Mouse (Mus musculus) adrenal gland, adult 8-10 months (tissue): ENCODE measurements around the gene Btbd16. TPM values are rescaled to one million over a fixed set of nuclear protein-coding genes. Genes with fewer than 3 reads are reported as not detected.

Experiments
- DNase-seq: peaks from one replicate; pipeline ENCODE4 v3.0.0; 2022
- total RNA-seq, 4 experiments: library from RNA; stranded (reverse); gene quantifications; 2 replicates each; pipeline ENCODE4 v1.2.4; 2022

Gene Btbd16
- under 1 TPM in 2 of 4 experiments, not detected in 2; 0.30 to 0.55 TPM for total RNA-seq

DNA sequence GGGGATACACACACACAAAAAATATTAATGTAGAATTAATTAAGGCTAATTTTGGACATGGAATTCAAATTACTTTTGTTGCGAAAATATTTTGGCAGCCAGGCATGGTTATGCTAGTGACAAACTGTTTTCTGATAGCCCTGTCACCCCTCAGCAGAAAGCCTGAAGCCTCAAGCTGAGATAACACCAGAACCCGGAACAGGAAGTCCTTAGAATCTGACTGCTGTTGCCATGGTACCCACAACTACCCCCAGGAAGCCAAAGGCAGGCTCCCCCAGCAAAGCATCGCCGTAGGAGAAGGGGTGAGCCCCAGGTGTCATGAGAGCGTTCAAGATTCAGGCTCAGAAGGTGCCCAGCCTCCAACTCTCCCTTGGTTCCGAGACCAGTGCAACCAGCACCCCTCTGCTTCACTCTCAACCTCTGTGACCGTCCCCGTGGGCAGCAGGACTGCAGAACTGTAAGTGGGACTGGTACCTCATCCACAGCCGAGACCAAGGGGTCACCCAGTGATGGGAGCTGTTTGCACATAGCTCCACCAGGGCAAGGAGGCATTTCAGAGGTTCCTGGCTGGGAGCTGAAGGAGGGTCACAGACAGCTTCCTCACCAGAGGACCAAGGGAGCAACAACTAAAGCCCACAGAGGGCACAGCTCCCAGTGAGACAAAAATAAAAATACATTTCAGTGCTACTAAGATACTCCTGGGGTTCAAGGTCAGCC lies at the start of gene Btbd16:
Gene Btbd16 (plus strand): TSS at position 156 of the 717 bp plus-strand sequence.
- no peak for DNase-seq

DNA sequence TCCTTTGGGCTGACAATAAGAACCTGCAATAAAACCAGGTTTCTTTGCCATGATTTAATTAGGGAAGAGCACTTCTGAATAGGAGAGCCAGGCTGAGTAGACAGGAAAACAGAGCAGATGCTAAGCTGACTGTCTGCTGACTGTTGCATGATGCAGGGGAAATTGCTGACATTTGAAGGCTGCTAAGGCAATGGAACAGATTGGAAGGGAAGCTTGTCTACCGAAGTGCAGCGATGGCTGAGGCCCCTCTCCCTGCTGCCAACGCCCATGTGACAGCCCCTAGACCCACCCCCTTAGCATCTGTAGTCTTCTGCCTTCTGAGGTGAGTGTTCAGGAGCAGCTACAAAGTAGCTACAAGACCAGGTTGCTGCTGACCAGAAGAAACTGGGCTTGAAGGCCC lies 47.7 kb upstream of the Btbd16 start:
- DNase-seq: no peak

DNA sequence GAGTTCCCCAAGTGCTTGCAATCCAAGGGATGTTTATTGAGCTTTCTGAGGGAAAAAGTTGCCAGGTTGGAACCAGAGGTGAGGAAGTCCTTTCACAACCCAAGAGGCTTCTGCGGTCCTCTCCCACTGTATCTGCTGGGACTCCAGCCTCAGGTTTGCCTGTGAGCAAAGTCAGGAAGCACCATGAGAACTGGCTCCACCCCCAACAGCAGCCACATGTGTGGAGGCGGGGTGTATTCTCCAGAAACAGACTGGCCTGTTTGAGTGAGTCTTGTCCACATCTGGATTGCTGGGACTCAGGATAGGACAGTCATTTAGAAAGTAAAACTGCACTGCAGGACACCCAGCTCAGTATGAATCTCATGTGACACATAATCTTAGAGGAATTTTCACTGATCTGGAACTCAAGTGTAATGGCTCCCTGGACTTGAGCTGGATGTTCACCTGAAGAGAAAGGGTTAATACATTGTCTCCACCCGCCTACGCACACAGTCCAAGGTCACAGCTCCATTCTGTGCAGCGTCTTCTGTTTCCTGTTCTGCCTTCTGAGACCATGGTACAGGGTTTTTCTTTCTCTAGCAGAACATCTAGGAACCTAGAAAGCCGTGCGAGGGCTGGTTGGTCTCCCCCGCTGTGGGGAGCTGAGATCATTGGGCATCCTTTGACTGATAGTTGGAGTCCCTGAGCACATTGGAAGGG lies 47.0 kb upstream of the Btbd16 start:
- DNase-seq: no peak

DNA sequence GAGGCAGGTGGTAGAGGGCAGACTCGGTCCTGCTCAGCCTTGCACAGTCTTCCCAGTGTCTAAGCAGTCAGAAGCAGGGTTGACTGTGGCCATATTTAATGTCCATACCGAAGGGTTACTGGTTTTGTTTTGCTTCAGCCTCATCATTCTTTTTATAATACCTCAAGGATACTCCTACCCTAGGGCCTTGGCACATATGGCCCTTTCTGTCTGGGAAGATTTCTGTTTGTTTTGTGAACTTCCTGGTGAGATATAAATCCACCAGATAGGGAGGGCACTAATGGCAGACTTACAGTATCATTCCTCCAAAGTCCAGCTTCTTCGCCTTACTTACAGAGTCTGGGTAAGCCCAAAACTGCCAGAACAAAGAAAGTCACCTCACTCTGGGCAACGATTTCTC lies 46.3 kb upstream of the Btbd16 start:
- DNase-seq: no peak

DNA sequence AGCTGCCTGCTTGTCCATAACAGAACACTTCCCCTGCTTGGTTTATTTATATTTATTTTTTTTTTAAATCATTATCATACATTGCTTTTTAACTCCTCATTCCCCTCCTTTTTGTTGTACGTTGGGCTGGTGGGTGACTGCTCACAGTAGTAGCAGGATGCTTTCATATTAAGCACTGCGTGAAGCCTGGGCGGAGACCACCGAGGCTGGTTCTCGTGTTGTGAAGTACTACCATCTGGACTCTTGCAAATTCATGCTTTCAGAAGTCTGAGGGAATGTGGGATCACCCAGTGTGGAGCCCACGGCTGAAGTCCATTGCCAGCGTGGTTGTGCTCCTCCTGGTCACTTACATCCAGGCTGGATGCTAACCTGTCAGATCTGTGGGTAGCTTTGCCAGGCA lies 42.1 kb upstream of the Btbd16 start:
- no peak for DNase-seq

DNA sequence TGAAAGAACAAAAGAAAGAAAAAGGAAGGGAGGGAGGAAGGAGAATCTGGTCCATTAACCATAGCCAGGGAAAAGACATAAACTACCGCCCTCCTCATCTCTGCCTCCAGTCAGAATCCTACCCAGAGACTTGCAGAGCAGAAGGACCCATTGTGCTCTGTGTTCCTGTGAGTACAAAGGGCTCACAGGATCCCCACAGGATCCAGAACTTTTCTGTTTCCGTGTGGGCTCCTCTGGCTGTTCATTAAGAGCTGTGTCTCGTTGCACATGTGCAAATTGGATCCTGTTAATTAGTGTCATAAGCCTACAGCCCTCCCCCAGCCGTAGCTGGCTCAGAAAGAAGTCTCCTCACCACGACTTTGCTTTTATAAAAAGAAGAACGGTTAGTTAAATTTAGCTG lies 41.0 kb upstream of the Btbd16 start:
- no peak for DNase-seq

DNA sequence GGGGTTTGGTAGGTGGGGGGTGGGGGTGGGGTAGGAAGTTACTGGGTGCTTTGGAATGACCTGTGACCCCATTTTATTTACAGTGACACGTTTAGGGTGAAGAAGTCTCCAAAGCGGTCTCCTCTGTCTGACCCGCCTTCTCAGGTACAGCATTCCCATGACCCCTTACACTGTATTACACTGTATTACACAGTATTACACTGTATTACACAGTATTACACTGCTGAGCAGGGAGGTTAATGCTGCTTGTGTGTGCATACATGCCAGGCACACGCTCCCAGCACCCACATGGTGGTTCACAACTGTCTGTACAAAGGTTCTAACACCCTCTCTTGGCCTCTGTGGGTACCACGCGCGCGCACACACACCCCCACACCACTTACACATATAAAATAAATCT lies 40.4 kb upstream of the Btbd16 start:
- no peak for DNase-seq

DNA sequence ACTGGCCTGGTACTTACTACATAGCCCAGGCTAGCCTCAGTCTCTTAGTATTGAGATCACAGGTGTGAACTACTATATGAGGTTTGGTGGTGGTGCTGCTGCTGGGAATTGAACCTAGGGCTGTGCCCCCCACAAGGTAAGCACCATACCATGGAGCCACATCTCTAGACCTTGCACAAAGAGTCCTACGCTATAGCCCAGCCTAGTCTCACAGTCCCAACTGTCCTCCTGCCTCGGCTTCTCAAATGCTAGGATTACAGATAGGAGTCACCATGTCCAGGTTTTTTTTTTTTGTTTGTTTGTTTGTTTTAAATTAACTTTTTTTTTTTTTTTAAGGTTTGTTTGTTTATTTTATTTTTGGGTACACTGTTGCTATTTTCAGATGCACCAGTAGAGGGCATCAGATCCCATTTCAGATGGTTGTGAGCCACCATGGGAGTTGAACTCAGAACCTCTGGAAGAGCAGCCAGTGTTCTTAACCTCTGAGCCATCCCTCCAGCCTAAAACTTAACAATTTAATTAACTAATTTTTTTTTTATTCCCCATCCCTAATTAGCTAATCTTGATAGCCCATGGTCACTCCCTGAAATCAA lies 39.6 kb upstream of the Btbd16 start:
- DNase-seq: no peak

DNA sequence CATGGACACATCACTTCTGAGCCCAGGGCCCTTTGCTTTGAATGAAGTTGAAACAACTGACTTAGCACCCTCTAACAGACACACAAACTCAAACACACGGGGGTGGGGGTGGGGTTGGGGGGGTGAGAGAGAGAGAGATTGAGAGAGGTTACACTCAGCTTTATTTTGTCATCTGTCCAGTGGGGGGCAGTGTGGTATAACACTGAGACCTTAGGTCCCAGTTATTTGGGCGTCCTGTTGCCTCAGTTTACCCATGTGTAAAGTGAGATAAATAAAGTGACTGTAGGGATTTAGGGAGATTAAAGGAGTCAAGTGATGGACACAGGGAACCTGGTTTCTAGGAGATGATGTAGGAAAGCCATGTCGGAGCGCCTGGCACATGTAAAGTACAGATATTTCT lies 32.8 kb upstream of the Btbd16 start:
- no peak for DNase-seq

DNA sequence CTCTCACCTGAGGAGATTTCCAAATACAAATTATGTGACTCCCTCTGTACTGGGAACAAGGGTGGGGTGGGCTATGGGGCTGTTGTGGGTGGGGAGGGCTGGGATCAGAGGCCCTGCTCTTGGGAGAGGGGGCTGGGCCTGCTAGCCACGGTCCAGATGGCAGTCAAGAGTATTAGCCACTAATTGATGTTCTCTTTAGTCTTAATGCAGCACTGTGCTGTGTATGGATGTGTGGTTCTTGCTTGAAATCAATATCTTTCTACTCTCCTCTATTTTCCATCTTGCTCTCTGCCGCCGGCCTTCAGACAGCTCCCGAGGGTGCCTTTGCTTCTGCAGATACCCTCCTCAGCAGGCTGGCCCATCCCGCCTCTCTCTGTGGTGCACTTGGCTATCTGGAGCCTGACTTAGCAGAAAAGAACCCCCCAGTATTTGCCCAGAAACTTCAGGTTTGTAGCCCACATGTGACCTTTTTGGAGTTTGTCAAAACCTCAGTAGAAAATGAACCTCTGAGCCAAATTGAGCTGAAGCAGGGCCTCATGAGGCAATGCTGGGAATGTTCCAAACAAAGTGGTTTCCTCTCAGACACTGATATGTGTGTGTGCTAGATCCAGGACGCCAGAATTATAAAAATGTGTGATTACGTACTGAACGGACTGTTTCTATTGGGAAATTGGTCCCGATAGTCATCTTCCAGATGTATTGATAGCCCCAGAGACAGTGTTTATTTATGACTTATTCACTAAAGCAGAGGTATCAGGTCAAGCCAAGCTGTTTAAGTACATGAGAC lies 30.4 kb upstream of the Btbd16 start:
- DNase-seq: no peak

DNA sequence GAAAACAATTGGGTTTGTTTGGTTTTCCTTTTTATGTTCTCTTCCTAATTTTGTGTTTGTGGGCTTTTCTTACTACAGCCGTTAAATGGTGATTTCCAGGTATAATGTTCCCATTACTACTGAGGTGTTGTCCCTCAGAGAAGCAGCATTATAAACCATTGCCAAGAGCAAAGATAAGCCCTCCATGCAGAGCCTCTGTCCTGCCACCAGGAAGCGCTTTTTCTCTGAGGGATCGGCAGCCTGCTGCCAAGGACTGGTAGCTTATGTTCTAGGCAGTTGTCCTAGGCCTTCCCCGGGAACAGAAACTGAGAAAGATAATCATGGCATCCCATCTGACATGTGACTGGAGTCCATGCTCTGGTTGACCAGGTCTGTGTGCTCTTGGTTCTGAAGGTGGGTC lies 24.7 kb upstream of the Btbd16 start:
- DNase-seq: no peak

DNA sequence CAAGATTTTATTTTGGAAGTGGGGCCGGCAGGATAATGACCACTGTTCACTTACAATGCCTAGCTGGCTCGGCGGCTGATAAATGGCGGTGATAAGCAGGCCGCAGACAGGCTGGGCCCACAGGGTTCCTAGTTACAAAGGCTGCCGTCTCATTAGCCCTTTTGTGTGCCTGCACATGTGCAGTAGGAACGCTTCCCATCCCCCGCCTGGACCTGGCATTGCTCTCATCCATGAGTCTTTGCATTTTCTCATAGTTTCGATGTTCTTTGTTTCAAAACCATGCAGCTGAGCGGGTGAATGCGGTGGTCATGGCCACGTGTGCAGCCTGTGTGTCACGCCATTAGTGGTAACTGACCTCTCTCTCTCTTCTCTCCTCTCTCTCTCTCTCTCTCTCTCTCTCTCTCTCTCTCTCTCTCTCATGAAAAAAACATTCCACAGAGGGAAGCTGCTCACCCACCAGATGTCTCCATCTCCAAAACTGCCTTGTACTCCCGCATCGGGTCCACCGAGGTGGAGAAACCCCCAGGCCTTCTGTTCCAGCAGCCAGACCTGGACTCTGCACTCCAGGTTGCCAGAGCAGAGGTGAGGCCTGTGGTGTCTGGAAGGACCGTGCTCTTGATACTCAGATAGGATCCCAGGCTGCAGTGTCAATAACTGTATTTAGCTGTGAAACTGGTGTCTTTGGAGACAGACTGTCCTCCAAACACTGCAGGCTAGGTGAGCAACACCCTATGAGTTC lies 22.9 kb upstream of the Btbd16 start:
- DNase-seq: no peak

DNA sequence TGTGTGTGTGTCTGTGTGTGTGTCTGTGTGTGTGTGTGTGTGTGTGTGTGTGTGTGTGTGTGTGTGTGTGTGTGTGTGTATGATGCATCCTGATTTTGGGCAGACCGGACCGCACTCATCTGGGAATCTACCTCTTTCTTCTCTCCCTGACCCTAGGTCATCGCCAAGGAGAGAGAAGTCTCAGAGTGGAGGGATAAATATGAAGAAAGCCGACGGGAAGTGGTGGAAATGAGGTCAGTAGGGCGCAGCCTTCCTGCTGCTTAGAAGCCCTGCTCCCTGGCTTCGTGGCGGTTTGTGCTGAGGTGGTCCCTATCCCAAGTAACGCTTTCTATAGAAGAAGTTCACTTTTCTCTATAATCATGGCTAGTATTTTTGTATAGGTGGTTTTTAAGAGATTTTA lies 22.2 kb upstream of the Btbd16 start:
- DNase-seq: no peak

DNA sequence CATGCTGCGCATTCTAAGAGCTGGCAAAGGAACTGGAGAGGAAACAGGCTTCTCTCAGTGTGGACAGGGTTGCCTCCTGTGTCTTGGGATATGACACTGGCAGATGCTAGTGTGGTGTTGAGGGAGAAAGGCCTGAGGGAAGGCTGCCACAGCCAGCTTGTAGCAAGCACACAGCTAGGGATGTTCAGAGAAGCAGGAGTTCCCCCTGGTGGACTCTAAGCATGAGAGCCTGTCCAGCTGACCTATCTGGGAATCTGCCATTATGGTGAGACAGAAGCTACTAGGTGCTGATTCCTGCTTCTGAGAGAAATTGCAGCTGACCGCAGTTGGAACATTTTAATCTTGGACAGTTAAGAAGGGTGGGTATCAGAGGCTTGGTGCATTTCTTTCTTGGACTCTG lies 19.1 kb upstream of the Btbd16 start:
- no peak for DNase-seq

DNA sequence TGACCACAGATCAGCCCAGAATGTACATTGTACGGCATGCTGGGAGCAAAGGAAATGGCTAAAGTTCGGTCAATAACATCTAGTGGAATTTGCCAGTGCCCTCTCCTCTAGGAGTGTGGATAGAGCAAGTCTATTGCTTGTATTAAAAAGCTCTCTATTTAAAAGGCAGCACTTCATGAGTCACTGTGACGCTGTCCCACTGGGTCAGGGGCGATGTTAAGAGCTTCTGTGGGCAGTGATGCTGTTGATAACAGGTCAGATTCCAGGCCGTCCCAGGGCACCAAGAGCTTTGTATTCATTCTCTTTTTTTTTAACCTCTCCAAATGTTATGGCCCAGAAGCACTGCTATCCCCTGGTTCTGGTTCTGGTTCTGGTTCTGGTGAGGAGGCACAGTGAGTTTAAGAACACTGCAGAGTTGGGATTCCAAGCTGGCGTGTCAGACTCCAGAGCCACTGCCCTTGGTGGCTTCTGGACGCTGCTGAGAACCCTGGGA lies 17.5 kb upstream of the Btbd16 start:
- no peak for DNase-seq

DNA sequence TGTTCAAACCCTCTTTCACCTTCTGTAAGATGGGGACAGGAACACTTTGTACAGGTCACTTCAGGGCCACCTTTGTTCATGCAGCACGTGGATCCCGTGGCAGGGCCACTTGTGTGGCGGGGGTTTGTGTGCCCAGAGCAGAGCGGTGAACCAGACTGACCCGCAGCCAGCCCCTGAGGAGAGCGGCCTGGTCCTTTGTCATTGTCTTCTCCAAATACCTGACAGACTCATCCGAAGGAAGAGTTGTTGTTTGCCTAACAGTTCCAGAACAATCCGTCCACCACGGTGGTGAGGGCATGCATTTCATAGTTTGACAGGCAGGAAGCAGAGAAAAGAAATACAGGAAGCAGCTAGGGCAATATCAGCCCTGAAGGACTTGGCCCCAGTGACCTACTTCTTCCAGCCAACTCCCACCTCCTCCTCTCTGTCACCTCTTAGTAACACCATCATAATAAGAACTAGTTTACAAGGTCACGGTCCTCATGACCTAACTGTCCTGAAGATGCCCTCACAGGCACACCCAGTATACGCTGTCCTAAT lies 16.5 kb upstream of the Btbd16 start:
- DNase-seq: no peak

DNA sequence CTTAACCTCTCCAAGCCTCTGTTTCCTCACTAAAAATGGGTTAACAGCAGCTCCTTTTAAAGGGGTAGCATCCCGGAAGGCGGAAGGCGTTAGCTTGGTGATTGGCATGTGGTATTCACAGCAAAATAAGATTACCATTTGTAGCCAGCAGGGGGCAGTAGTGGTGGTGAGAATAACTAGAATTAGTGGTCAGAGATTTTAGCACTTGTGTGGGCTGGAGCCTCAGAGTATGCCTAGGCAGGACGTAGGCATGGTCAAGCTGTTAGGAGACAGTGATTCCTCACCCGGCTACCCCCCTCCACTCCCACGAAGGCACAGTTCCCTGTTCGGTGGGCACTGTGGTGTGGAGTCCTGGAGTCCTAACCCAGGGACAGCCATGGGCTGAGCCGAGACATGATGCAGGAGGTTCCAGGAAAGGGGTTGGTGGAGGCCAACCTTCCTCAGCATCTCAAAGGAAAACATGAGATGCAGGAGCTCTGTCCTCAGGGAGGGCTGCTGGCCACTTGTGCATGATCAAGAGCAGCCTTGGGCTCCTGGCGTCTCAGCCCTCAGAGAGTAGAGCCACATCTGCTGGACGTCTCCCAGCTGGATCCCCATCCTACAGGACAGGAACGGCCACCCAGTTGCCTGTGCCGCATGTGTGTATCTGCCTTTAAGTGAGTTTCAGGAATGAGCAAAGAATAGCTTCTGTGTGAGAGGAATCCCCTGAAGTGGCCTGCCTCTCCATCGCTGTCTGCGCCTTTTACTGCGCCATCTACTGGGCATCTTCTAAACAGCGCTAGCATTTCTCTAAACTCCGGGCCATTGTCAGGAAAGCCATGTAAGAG lies 11.6 kb upstream of the Btbd16 start:
- DNase-seq: peak; percentile 50

DNA sequence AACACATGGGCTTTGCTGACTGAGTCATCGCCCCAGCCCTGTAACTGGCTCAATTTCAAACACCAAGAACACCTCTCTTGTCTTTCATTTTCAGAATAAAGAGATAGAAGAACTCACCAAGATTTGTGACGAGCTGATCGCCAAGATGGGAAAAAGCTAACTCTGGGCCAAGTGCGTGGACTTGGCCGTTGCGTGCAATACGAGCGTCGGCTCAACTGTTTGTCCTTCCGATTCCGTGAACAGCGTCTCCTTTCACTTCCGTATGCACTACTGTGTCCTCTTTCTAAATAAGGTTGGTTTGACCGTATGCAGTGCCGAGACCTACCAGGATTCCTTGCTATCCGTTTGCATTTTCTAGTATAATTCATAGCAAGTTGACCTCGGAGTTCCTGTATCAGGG lies 9.7 kb upstream of the Btbd16 start:
- DNase-seq: no peak

DNA sequence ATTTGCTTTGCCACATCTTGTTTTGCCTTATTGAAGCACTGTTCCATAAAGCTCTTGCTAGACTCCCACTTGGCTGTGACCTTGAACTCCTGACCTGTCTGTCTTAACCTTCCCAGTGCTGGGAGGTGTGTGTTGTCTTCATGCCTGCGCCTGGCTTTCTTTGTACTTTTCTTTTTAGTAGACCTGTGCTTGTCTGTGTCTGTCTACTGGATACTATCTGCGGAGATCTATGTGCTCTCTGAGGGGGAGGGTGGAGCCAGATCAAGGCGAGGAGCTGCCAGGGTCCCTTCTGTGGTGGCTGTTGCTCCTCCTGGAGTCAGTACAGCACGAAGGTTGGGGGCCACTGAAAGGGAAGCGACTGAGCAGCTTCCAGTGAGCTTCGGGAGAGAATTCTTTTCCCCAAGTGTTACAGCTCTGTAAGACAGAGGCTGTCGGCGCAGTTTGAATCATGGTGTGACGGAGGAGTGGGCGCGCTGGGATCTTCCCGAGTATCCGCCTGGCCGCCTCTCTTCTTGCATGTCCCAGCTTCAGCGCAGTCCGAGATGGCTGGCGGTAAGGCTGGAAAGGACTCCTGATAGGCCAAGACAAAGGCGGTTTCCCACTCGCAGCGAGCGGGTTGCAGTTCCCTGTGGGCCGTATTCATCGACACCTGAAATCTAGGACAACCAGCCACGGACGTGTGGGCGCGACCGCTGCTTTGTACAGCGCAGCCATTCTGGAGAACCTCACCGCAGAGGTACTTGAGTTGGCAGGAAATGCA lies 7.3 kb upstream of the Btbd16 start:
- no peak for DNase-seq

DNA sequence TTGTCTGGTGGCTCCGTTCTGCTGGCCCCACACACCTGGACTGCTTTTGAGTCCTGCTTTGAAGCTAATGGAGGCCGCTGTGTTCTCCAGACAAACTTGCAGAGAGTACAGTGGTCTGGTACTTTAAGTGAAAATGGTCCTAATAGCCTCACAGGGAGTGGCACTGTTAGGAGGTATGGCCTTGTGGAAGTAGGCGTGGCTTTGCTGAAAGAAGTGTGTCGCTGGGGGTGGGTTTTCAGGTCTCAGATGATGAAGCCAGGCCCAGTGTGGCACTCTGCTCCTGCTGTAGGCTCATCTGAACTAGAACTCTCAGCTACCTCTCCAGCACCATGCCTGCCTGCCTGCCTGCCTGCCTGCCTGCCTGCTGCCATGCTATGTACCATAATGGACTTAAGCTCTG lies 5.7 kb upstream of the Btbd16 start:
- no peak for DNase-seq
